Mouse (Mus musculus): ENCODE results near the gene Lyrm7.

The Lyrm7 gene

DNA sequence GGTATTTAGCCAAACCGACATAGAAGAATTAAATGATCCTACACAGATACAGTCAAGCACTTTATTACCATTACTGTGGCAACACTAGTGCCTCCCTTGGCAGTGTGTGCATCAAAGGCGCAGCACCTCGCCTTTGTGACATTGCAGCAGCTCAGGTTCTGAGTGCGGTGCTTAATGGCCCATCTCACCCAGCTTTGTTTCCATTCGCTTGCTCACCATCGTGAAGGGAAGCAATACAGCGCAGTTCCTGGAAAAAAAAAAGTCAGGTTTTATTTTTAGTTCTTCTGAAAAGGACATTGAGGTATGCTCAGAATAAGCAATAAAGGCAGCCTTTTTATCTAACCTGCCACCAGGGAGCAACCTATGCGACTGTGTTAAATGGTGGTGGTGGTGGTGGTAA, 33.9 kb downstream of the Lyrm7 start:
- H3K9me3 ChIP-seq (ENCODE audit: low read length), result peaks cover 16% of the 10 kb centered on the region
- H3K36me3 ChIP-seq (ENCODE audit: insufficient read depth, low read length), result no peaks in the 10 kb centered on the region
- TF ChIP-seq NANOG (IDR thresholded peaks at IDR 0.05; ENCODE audit: borderline replicate concordance, low read length), result no peak
- TF ChIP-seq POU5F1 (IDR thresholded peaks at IDR 0.05; ENCODE audit: borderline replicate concordance, low read length), result no peak
- no peak for TF ChIP-seq CTCF (conservative IDR thresholded peaks at IDR 0.05; ENCODE audit: low read length)
- H3K4me1 ChIP-seq (replicated peaks; ENCODE audit: low read depth, low read length), result no peaks in the 10 kb centered on the region
- peaks cover 7% of the 10 kb centered on the region for H3K27me3 ChIP-seq (ENCODE audit: insufficient read depth, low read length)
- H3K4me3 ChIP-seq (replicated peaks; ENCODE audit: low read length), result no peak overlapping the region

DNA sequence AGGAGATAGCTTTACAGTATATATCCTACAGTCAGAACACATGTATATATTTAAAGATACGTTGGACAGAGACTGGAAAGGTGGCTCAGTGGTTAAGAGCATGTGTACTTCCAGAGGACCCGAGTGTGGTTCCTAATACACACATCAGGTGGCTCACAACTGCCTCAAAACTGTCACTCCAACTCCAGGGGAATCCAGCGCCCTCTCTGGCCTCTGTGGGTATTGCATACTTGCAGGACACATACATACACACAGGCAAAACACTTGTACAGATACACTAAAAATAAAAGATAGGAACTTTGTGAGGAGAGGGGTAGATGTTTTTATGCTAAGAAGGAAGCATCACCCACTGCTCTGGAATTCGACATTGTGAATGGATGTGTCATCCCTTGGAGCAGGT, 34.9 kb downstream of the Lyrm7 start:
- no peak overlapping the region for H3K4me3 ChIP-seq (replicated peaks; ENCODE audit: low read length)

DNA sequence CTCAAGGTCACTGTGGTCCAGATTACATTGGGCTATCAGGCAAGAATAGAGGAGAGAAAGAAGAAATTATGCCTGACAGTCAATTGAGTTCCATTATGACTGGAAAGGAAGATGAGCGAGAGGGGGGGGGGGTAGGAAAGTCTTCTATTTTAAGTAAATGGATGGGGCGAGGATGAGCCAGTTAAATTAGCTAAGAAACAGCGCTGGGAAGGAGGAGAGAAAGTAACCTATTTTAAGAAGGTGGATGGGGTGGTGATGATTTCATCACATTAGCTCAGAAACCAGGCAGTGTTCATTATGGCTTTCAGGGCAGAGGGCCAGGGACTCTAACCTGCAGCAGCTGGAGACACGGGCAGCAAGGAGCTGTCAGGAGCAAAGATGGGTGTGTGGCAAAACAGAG, 37.2 kb downstream of the Lyrm7 start:
- H3K27me3 ChIP-seq (ENCODE audit: insufficient read depth, low read length), result peaks cover 18% of the 10 kb centered on the region
- peaks cover 16% of the 10 kb centered on the region for H3K4me1 ChIP-seq (replicated peaks; ENCODE audit: low read depth, low read length)
- H3K9me3 ChIP-seq (ENCODE audit: low read length), result peaks cover 21% of the 10 kb centered on the region
- no peak overlapping the region for H3K4me3 ChIP-seq (replicated peaks; ENCODE audit: low read length)
- no peak for TF ChIP-seq NANOG (IDR thresholded peaks at IDR 0.05; ENCODE audit: borderline replicate concordance, low read length)
- TF ChIP-seq POU5F1 (IDR thresholded peaks at IDR 0.05; ENCODE audit: borderline replicate concordance, low read length), result no peak
- no peak for TF ChIP-seq CTCF (conservative IDR thresholded peaks at IDR 0.05; ENCODE audit: low read length)
- no peaks in the 10 kb centered on the region for H3K36me3 ChIP-seq (ENCODE audit: insufficient read depth, low read length)

More for the DNA sequence above, 34.9 kb downstream of the Lyrm7 start:
- H3K4me1 ChIP-seq (replicated peaks; ENCODE audit: low read depth, low read length), result peaks cover under 1% of the 10 kb centered on the region; the same call in 1 of the 2 replicates
- no peaks in the 10 kb centered on the region for H3K36me3 ChIP-seq (ENCODE audit: insufficient read depth, low read length)
- TF ChIP-seq NANOG (IDR thresholded peaks at IDR 0.05; ENCODE audit: borderline replicate concordance, low read length), result no peak
- TF ChIP-seq CTCF (conservative IDR thresholded peaks at IDR 0.05; ENCODE audit: low read length), result peak; percentile 95
- peaks cover 11% of the 10 kb centered on the region for H3K27me3 ChIP-seq (ENCODE audit: insufficient read depth, low read length)
- peaks cover 16% of the 10 kb centered on the region for H3K9me3 ChIP-seq (ENCODE audit: low read length)

DNA sequence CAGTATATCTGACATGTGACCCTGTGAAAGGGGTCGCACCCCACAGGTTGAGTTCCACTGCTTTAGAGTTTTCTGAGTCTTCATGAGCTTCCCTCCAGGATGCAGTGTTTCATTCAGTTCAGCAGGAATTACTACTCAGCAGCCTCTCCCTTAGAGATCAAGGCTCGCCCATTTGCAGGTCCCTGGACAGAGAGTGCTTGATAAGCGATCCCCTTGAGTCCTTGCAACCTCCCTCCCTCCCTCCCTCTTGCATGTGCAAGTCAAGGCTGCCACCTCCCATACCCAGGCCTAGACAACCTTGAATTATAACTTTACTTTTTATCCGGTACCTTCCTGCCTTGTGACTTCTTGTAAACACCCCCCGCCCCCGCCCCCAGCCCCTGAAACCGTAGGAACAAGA, 41.2 kb downstream of the Lyrm7 start:
- H3K36me3 ChIP-seq (ENCODE audit: insufficient read depth, low read length), result no peaks in the 10 kb centered on the region
- peaks cover 18% of the 10 kb centered on the region for H3K27me3 ChIP-seq (ENCODE audit: insufficient read depth, low read length)
- peaks cover 16% of the 10 kb centered on the region for H3K4me1 ChIP-seq (replicated peaks; ENCODE audit: low read depth, low read length)
- no peak for TF ChIP-seq CTCF (conservative IDR thresholded peaks at IDR 0.05; ENCODE audit: low read length)
- peaks cover 23% of the 10 kb centered on the region for H3K9me3 ChIP-seq (ENCODE audit: low read length)
- H3K4me3 ChIP-seq (replicated peaks; ENCODE audit: low read length), result peak overlapping the region; percentile 50; the same call in 1 of the 2 replicates

DNA sequence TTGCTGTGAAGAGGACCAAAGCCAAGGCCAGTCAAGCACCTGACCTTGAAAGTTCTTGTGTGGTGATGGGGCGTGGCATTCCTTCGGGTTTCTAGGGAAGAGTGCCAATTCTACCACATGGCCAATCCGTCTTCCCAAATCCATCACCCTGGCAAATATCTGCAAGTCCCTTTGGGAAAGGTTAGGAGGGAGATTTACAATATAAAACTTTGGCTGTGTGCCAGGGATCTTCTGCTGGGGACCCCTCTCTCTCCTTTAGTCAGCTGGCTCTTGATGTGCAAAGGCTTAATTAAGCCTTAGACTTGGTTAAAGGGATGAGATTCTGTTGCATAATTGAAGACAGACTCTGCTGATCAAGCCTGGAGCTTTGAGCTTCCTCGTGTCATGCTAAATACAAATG, 43.3 kb downstream of the Lyrm7 start:
- TF ChIP-seq CTCF (conservative IDR thresholded peaks at IDR 0.05; ENCODE audit: low read length), result no peak
- no peak for TF ChIP-seq NANOG (IDR thresholded peaks at IDR 0.05; ENCODE audit: borderline replicate concordance, low read length)
- TF ChIP-seq POU5F1 (IDR thresholded peaks at IDR 0.05; ENCODE audit: borderline replicate concordance, low read length), result no peak
- H3K9me3 ChIP-seq (ENCODE audit: low read length), result peaks cover 21% of the 10 kb centered on the region

DNA sequence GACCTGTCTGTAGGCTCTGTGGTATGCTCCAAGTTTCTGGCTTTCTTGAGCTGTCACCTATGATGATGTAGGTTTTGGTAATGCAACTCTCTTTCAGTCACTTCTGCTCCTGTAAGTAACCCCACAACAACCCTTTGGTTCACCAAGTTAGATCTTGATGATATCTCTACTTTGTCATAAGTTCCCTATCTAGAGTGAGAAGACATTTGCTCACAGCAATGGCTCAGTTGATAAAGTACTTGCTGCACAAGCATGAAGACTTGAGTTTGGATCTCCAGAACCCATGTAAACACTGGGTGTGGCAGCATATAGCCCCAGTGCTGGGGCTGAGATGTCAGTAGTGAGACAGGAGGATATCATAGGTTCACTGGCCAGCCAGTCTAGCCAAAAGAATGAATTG, 45.1 kb downstream of the Lyrm7 start:
- Histone ChIP-seq H3K4me3 (replicated peaks; ENCODE audit: low read length) (no peak overlapping the region), H3K27me3 (ENCODE audit: insufficient read depth, low read length) (peaks cover 13% of the 10 kb centered on the region), H3K4me1 (replicated peaks; ENCODE audit: low read depth, low read length) (peaks cover 15% of the 10 kb centered on the region), H3K9me3 (ENCODE audit: low read length) (peaks cover 21% of the 10 kb centered on the region), H3K36me3 (ENCODE audit: insufficient read depth, low read length) (no peaks in the 10 kb centered on the region)
- TF ChIP-seq CTCF (conservative IDR thresholded peaks at IDR 0.05; ENCODE audit: low read length), result no peak
- no peak for TF ChIP-seq NANOG (IDR thresholded peaks at IDR 0.05; ENCODE audit: borderline replicate concordance, low read length)
- no peak for TF ChIP-seq POU5F1 (IDR thresholded peaks at IDR 0.05; ENCODE audit: borderline replicate concordance, low read length)

More for the DNA sequence above, 43.3 kb downstream of the Lyrm7 start:
- Histone ChIP-seq H3K36me3 (ENCODE audit: insufficient read depth, low read length) (no peaks in the 10 kb centered on the region), H3K4me1 (replicated peaks; ENCODE audit: low read depth, low read length) (peaks cover 16% of the 10 kb centered on the region), H3K4me3 (replicated peaks; ENCODE audit: low read length) (no peak overlapping the region), H3K27me3 (ENCODE audit: insufficient read depth, low read length) (peaks cover 12% of the 10 kb centered on the region)

DNA sequence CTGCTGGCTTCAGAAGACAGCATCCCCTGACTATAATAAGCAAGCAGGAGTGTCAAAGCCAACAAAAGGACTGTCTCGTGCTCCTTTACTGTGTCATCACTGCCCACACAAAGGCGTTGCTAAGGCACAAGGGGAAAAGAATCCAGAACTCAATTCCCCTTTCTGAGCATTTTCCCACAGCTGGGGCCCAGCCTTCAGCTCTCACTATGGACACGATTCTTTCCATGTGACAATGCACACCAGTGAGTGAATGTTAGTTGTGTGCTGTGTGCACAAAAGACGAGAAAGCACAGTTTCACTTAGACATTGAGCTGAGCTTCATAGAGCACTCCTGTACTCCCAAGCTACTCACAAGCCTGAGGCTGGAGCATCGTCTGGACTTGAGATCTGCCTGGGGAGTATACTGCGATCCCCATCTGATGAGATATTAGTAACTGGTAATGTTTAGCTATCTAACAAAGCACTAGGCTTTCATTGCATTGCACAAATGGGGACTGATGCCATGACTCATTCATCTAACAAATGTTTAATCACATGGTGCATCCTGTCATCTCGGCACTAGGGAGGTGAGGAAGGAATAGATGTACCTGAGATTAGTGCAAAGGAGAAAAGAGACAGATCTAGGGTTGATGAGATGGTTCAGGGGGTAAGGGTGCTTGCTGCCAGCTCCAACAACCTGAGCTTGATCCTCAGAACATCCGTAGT, 47.8 kb downstream of the Lyrm7 start:
- peaks cover 20% of the 10 kb centered on the region; the same call in 1 of the 2 replicates for H3K27me3 ChIP-seq (ENCODE audit: insufficient read depth, low read length)
- no peaks in the 10 kb centered on the region for H3K4me1 ChIP-seq (replicated peaks; ENCODE audit: low read depth, low read length)
- H3K4me3 ChIP-seq (replicated peaks; ENCODE audit: low read length), result no peak overlapping the region
- peaks cover 10% of the 10 kb centered on the region for H3K9me3 ChIP-seq (ENCODE audit: low read length)
- TF ChIP-seq NANOG (IDR thresholded peaks at IDR 0.05; ENCODE audit: borderline replicate concordance, low read length) (no peak), POU5F1 (IDR thresholded peaks at IDR 0.05; ENCODE audit: borderline replicate concordance, low read length) (no peak), CTCF (conservative IDR thresholded peaks at IDR 0.05; ENCODE audit: low read length) (no peak)
- no peaks in the 10 kb centered on the region for H3K36me3 ChIP-seq (ENCODE audit: insufficient read depth, low read length)

DNA sequence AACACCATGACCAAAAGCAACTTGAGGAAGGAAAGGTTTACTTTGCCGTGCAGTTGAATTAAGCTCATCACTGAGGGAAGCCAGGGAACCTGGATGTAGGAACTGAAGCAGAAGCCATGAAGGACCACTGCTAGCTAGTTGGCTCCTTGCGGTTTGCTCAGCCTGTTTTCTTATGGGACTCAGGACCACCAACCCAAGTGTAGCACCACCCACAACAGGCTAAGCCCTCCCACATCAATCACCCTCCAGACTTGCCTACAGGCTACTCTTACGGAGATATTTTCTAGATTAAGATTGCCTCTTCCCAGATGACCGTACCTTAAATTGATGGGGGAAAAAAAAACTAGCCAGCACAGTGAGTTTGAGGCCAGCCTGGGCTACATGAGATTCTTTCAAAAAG, 48.4 kb downstream of the Lyrm7 start:
- Histone ChIP-seq H3K27me3 (ENCODE audit: insufficient read depth, low read length) (peaks cover 20% of the 10 kb centered on the region; the same call in 1 of the 2 replicates), H3K36me3 (ENCODE audit: insufficient read depth, low read length) (no peaks in the 10 kb centered on the region), H3K9me3 (ENCODE audit: low read length) (peaks cover 3% of the 10 kb centered on the region), H3K4me3 (replicated peaks; ENCODE audit: low read length) (no peak overlapping the region), H3K4me1 (replicated peaks; ENCODE audit: low read depth, low read length) (no peaks in the 10 kb centered on the region)
- TF ChIP-seq POU5F1 (IDR thresholded peaks at IDR 0.05; ENCODE audit: borderline replicate concordance, low read length) (no peak), NANOG (IDR thresholded peaks at IDR 0.05; ENCODE audit: borderline replicate concordance, low read length) (no peak)

DNA sequence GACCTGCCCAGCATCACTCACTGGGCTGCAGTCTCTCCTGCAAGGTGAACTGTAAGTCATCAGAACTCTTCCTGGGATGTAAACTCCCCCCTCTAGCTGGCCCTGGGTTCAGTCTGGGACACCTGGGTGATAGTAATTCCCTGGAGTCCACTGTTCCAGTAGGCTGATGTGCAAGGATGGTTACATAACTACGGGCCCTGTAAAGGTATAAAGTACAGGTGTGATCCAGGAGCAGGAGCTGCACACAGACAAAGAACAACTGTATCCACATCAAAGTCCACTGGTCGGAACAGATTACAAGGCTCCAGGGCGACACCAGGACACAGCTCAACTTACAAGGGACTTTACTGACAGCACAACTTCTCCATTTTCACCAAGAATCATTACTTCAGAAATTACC, 49.7 kb downstream of the Lyrm7 start:
- Histone ChIP-seq H3K27me3 (ENCODE audit: insufficient read depth, low read length) (peaks cover 20% of the 10 kb centered on the region; the same call in 1 of the 2 replicates), H3K4me3 (replicated peaks; ENCODE audit: low read length) (no peak overlapping the region), H3K4me1 (replicated peaks; ENCODE audit: low read depth, low read length) (0 out of 2 replicates have a peak, but pooled peaks cover 2% of the 10 kb centered on the region), H3K36me3 (ENCODE audit: insufficient read depth, low read length) (no peaks in the 10 kb centered on the region), H3K9me3 (ENCODE audit: low read length) (peaks cover 3% of the 10 kb centered on the region; the same call in 1 of the 2 replicates)
- TF ChIP-seq NANOG (IDR thresholded peaks at IDR 0.05; ENCODE audit: borderline replicate concordance, low read length), result no peak
- TF ChIP-seq CTCF (conservative IDR thresholded peaks at IDR 0.05; ENCODE audit: low read length), result no peak
- TF ChIP-seq POU5F1 (IDR thresholded peaks at IDR 0.05; ENCODE audit: borderline replicate concordance, low read length), result no peak

Data from E14TG2a.4 (cell line).